Mouse (Mus musculus) regulatory T cell (primary cell): ENCODE results near the gene Krtap19-5.

Experiments
- in situ Hi-C: fragments of 300-600 bp; cut with MboI, MseI; formaldehyde crosslinking; loops from one replicate; pipeline ENCODE4 v1.15.1; 2025; ENCODE audit warnings: high pct_unique_total_duplicates

Krtap19-5 gene

DNA sequence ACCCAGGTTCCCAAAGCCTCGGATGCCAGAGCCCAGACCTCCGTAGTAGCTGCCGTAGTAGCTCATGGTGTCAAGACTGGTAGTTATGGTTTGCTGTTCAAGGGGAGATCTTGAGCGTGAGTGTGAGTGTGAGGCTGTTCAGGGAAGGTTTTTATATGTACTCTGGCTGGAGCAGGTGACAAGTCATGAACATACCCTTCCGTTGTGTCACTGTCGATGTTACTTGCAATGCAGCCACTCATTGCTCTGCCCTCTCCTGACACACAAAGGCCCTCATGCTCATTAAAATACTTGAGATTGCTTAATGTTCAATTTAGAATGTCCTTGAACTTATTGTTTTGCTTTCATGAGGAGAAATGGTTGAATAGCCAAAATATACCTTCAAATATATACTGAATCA is at the start of gene Krtap19-5:
Gene Krtap19-5, minus strand, starts transcription at position 101 of the 400 bp plus-strand sequence.
- in situ Hi-C loops = no loop called here

GRCm38 (mm10) chr16:88941106-88941505 is 44.8 kb upstream of the Krtap19-5 start:
- in situ Hi-C loops = no loop called here

DNA sequence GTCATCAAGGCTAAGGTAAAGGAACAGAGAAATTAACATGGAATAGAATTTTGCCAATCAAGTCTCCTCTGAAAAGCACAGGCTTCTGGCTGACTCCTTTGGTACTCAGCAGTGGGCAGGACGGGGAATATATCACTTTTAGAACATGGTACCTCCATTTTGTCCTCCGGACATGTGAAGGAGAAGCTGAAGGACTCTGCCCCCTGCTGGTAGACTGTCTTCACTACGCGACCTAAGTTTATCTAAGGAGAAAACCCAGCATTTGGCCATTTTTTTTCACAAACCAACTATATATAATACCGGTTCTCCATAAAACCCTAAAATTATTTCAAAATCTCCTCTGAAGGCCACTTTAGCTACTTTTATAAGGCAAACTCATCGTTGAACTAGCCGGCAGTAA is 42.0 kb upstream of the Krtap19-5 start:
- in situ Hi-C loops = no loop called here

GRCm38 (mm10) chr16:88932165-88932564 is 35.9 kb upstream of the Krtap19-5 start, which contains the start of gene Krtap19-9b:
Gene Krtap19-9b (minus strand): TSS chr16:88932265.
- in situ Hi-C loops = no loop called here

DNA sequence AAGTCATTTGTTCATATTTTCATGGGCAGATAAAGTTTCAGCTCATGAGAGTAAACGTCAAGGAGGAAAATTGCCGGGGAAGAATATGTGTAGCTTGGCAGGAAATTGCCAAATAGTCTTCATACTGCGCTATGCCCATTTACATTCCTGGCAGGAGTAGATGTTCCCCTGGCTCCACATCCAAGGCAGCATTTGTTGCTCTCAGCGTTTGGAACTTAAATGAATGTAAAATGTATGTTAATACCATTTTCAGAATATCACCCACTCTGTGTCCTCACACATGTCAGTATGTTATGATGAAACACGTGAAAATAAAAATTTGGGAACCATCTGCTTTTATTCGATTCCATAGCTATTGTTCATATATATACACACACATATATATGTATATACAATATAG is 9.4 kb downstream of the Krtap19-5 start:
- in situ Hi-C loops = no loop called here

GRCm38 (mm10) chr16:88884989-88885388 is 11.3 kb downstream of the Krtap19-5 start, which contains the start of gene Krtap19-4:
Gene Krtap19-4 (minus strand): TSS chr16:88885089.
- in situ Hi-C loops = no loop called here

- in situ Hi-C loops = no loop called here
These were observed 18.3 kb downstream of the Krtap19-5 start, which contains the start of gene Krtap19-3 for GRCm38 (mm10) chr16:88877938-88878337. Gene Krtap19-3 (minus strand): TSS chr16:88878038.

- in situ Hi-C loops = no loop called here
These were observed 22.1 kb downstream of the Krtap19-5 start, which contains the start of gene Krtap19-2 for GRCm38 (mm10) chr16:88874169-88874568. Gene Krtap19-2 (minus strand): TSS chr16:88874269.

GRCm38 (mm10) chr16:88869311-88869710 is 26.9 kb downstream of the Krtap19-5 start, which contains the start of gene Krtap19-1:
Gene Krtap19-1 (minus strand): TSS chr16:88869411.
- in situ Hi-C loops = no loop called here

DNA sequence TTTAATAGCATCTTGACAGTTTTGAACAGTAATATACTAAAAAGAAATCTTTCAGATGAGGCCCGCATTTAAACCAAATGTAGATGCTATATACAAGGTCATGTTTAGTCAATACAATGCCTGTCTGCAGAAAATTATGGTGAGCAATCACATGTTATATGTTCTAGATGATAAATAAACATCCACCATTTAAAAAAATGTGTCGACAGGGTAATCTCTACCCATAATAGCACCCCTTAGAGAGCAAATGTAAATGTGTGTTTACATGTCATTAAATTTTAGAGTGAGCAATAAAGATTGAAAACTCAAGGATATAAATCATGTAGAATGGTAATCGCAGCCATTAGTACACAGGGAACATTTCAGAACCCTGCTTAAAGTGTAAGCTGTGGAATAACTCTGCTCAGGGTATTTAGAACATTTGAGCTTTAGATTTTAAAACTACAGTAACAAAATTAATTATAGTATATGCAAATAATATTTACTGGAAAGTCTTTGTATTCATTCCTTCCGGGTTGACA is 31.3 kb downstream of the Krtap19-5 start:
- in situ Hi-C loops = no loop called here

DNA sequence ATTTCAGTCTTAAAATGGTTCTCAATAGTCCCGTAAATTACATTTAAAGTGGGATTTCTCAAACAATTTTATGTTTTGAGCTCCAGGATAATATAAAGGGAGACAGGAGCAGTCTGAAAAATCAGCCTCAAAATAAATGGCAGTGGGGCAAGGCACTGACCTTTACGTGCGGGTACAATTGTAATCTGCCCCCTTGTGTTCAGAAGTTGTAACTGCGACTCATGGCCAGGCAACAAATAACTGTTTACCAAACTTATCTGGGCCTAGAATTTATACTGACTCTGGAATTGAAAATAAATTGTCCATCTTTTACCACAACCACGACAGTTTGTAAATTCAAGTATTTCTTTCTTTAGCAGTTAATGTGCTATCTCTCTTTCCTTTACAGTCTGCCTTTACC is 44.8 kb downstream of the Krtap19-5 start:
- in situ Hi-C loops = no loop called here

DNA sequence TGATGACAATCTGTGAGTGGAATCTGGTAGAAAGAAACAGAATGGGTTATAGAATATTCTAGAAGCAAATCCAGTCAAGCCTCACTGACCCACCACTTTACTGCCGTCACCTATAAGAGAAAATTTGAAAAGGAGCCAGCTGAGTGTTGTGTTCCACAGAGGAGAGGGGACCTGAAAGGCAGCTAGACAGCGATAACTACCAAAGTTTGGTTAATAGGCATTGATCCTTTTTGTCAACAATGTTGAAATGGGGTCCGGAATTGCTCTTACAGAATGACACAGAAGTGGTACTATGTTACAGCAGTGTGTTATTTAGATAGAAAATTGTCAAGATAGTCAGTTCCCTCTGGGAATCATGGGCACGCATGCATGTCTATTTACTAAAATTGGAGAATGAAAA is 47.7 kb downstream of the Krtap19-5 start:
- in situ Hi-C loops = no loop called here

DNA sequence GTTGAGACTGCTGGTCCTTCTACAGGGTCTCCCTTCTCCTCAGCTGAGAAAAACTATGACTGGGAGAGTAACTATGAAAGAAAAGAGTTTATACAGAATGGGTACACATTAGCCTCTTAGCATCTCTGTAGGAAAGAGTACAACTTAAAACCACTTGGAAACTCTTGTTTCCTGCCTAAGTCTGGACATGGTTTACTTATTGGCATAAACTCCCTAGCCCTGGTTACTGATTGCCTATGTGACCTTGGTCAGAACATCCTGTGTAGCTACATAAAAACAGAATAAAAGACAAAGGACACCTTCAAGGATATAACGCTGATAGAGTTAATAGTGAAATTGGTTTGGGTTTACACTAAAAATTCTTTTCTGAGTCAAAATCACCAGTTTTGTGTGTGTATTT is 48.9 kb downstream of the Krtap19-5 start:
- in situ Hi-C loops = no loop called here
